Mouse (Mus musculus) lung, embryonic 14.5 days (tissue): ENCODE data around the gene Mfsd7a. TPM values are rescaled to one million over a fixed set of nuclear protein-coding genes. Genes with fewer than 3 reads are reported as not detected.

Experiments used
- ATAC-seq: fragments of 200-750 bp; cut with Nextera tagmentation; 2 replicates; pipeline ENCODE4 v1.8.0; 2017; ENCODE audit warnings: mild to moderate bottlenecking, moderate TSS enrichment, moderate library complexity; ENCODE audit not compliant: insufficient read depth
- DNase-seq: peaks from one replicate; pipeline ENCODE4 v3.0.0-alpha.2; 2015
- H3K27ac ChIP-seq: fragments of 300-500 bp; sonication (generic); 2 replicates; pipeline ENCODE4 v1.5.1; 2014; ENCODE audit warnings: low read depth, mild to moderate bottlenecking, moderate library complexity
- H3K27me3 ChIP-seq: fragments of 300-500 bp; sonication (generic); 2 replicates; pipeline ENCODE4 v1.6.1; 2014; ENCODE audit warnings: low read length, control low read depth; ENCODE audit not compliant: insufficient read depth
- H3K36me3 ChIP-seq: fragments of 300-500 bp; sonication (generic); 2 replicates; pipeline ENCODE4 v1.6.1; 2014; ENCODE audit warnings: control low read depth; ENCODE audit not compliant: insufficient read depth
- H3K4me1 ChIP-seq: fragments of 300-500 bp; sonication (generic); 2 replicates; pipeline ENCODE4 v1.6.1; 2014; ENCODE audit warnings: antibody characterized with exemption, control low read depth; ENCODE audit not compliant: insufficient read depth
- H3K4me2 ChIP-seq: fragments of 300-500 bp; sonication (generic); 2 replicates; pipeline ENCODE4 v1.6.1; 2014; ENCODE audit warnings: mild to moderate bottlenecking
- H3K4me3 ChIP-seq: fragments of 300-500 bp; sonication (generic); 2 replicates; pipeline ENCODE4 v1.5.1; 2014; ENCODE audit warnings: low read depth, low read length
- H3K9ac ChIP-seq: fragments of 300-500 bp; sonication (generic); 2 replicates; pipeline ENCODE4 v1.6.1; 2014
- H3K9me3 ChIP-seq: fragments of 300-500 bp; sonication (generic); 2 replicates; pipeline ENCODE4 v1.6.1; 2016; ENCODE audit warnings: low read depth, low read length, control low read depth
- CTCF ChIP-seq: IDR thresholded peaks from 2 replicates; pipeline ENCODE4 v1.5.1; 2016; ENCODE audit warnings: antibody characterized with exemption, low read depth
- WGBS: fragments of 180-500 bp; shearing (Covaris S2); extraction: QIAGEN DNeasy Blood & Tissue Kit; methylation state at CpG from one replicate; pipeline ENCODE4 v1.1.7; 2014; 5-methylcytosine and 5-hydroxymethylcytosine counted together
- polyA plus RNA-seq: library from polyadenylated mRNA; unstranded; fragments of >200 nt; fragmentation: Nextera tagmentation; extraction: Ambion mirVana; gene quantifications from 2 replicates; pipeline ENCODE4 v1.2.1, GENCODE M21; 2014

The Mfsd7a gene
- polyA plus RNA-seq, 1 experiment from 2014 or later = not detected

GRCm38 (mm10) chr5:108405460-108405859, 43.2 kb downstream of the Mfsd7a start:
- H3K9ac ChIP-seq = no peak overlapping the region
- H3K4me1 ChIP-seq = no peaks in the 10 kb centered on the region
- H3K36me3 ChIP-seq = no peaks in the 10 kb centered on the region
- TF ChIP-seq CTCF = no peak
- no peak overlapping the region for H3K4me3 ChIP-seq
- no peaks in the 10 kb centered on the region for H3K27me3 ChIP-seq
- no peak overlapping the region for H3K4me2 ChIP-seq
- 61% methylated on average over 1 of the region's 1 CpGs for WGBS
- no peaks in the 10 kb centered on the region for H3K9me3 ChIP-seq
- ATAC-seq = no peak
- H3K27ac ChIP-seq = no peak overlapping the region
- DNase-seq = no peak

- WGBS = 58% methylated on average over 4 of the region's 4 CpGs
- Histone ChIP-seq H3K9ac (no peak overlapping the region), H3K9me3 (no peaks in the 10 kb centered on the region), H3K4me1 (no peaks in the 10 kb centered on the region), H3K27ac (no peak overlapping the region), H3K4me3 (no peak overlapping the region), H3K27me3 (no peaks in the 10 kb centered on the region), H3K36me3 (no peaks in the 10 kb centered on the region), H3K4me2 (no peak overlapping the region)
- TF ChIP-seq CTCF = no peak
- no peak for ATAC-seq
- DNase-seq = no peak
Observed at GRCm38 (mm10) chr5:108403453-108403852, 45.2 kb downstream of the Mfsd7a start.

Other genes starting within 250 kb of the Mfsd7a start
- 44.2 and 46.6 TPM in 2 replicates for gene Dr1, start 180.0 kb downstream of the Mfsd7a start, polyA plus RNA-seq
- gene Pigg, start 136.3 kb downstream of the Mfsd7a start, polyA plus RNA-seq = 3.4 and 3.5 TPM in 2 replicates
- gene Gm42517, start 81.0 kb downstream of the Mfsd7a start, polyA plus RNA-seq = not detected in 2 replicates
- 0.12 and 0.26 TPM in 2 replicates for gene Pde6b, start 60.5 kb downstream of the Mfsd7a start, polyA plus RNA-seq
- gene Atp5k, start 14.4 kb downstream of the Mfsd7a start, polyA plus RNA-seq = 400 and 416 TPM in 2 replicates
- 19.5 and 26.5 TPM in 2 replicates for gene Pcgf3, start 12.3 kb upstream of the Mfsd7a start, polyA plus RNA-seq
- 0.24 and 0.54 TPM in 2 replicates for gene Cplx1, start 101.1 kb upstream of the Mfsd7a start, polyA plus RNA-seq
- gene Gak, start 180.9 kb upstream of the Mfsd7a start, polyA plus RNA-seq = 48.7 and 52.1 TPM in 2 replicates
- gene Tmem175, start 180.9 kb upstream of the Mfsd7a start, polyA plus RNA-seq = 26.4 and 29.0 TPM in 2 replicates
- gene Idua, start 211.4 kb upstream of the Mfsd7a start, polyA plus RNA-seq = 11.8 and 12.3 TPM in 2 replicates
- 8.7 and 12.1 TPM in 2 replicates for gene Dgkq, start 220.8 kb upstream of the Mfsd7a start, polyA plus RNA-seq
- gene Slc26a1, start 226.7 kb upstream of the Mfsd7a start, polyA plus RNA-seq = 0.60 and 0.70 TPM in 2 replicates
- gene Fgfrl1, start 243.5 kb upstream of the Mfsd7a start, polyA plus RNA-seq = 40.1 and 47.5 TPM in 2 replicates